Mouse (Mus musculus) midbrain, postnatal 0 days (tissue): ENCODE data around the gene Foxf1. TPM values are rescaled to one million over a fixed set of nuclear protein-coding genes. Genes with fewer than 3 reads are reported as not detected.

Source experiments
- ATAC-seq: fragments of 200-750 bp; cut with Nextera tagmentation; 2 replicates; pipeline ENCODE4 v1.8.0; 2017; ENCODE audit warnings: moderate number of reproducible peaks, mild to moderate bottlenecking, moderate TSS enrichment, moderate library complexity; ENCODE audit not compliant: low FRiP score
- DNase-seq: peaks from one replicate; pipeline ENCODE4 v3.0.0-alpha.2; 2015; ENCODE audit warnings: low spot score
- H3K27ac ChIP-seq: fragments of 300-500 bp; sonication (generic); 2 replicates; pipeline ENCODE4 v1.5.1; 2014; ENCODE audit warnings: low read depth, mild to moderate bottlenecking, low read length, mixed read lengths
- H3K27me3 ChIP-seq: fragments of 300-500 bp; sonication (generic); 2 replicates; pipeline ENCODE4 v1.6.1; 2014; ENCODE audit warnings: low read length, control low read depth, mixed read lengths; ENCODE audit not compliant: insufficient read depth
- H3K36me3 ChIP-seq: fragments of 300-500 bp; sonication (generic); 2 replicates; pipeline ENCODE4 v1.6.1; 2014; ENCODE audit warnings: low read length, control low read depth, mixed read lengths; ENCODE audit not compliant: insufficient read depth
- H3K4me1 ChIP-seq: fragments of 300-500 bp; sonication (generic); 2 replicates; pipeline ENCODE4 v1.6.1; 2014; ENCODE audit warnings: mild to moderate bottlenecking, control low read depth, antibody characterized with exemption, low read length, mixed read lengths; ENCODE audit not compliant: insufficient read depth
- H3K4me2 ChIP-seq: fragments of 300-500 bp; sonication (generic); 2 replicates; pipeline ENCODE4 v1.6.1; 2014; ENCODE audit warnings: low read depth, mild to moderate bottlenecking, low read length, mixed read lengths; ENCODE audit not compliant: poor library complexity, severe bottlenecking
- H3K4me3 ChIP-seq: fragments of 300-500 bp; sonication (generic); 2 replicates; pipeline ENCODE4 v1.5.1; 2014; ENCODE audit warnings: low read depth, mild to moderate bottlenecking, low read length, moderate library complexity
- H3K9ac ChIP-seq: fragments of 300-500 bp; sonication (generic); replicated peaks from 2 replicates; pipeline ENCODE4 v1.6.1; 2014; ENCODE audit warnings: mild to moderate bottlenecking, low read length, moderate library complexity, mixed read lengths; ENCODE audit not compliant: poor library complexity, severe bottlenecking
- H3K9me3 ChIP-seq: fragments of 300-500 bp; sonication (generic); 2 replicates; pipeline ENCODE4 v1.6.1; 2016; ENCODE audit warnings: low read length, control low read depth
- CTCF ChIP-seq: IDR thresholded peaks from 2 replicates; pipeline ENCODE4 v1.5.1; 2016; ENCODE audit warnings: antibody characterized with exemption, mild to moderate bottlenecking
- WGBS: fragments of 180-500 bp; shearing (Covaris S2); extraction: QIAGEN DNeasy Blood & Tissue Kit; methylation state at CpG from one replicate; pipeline ENCODE4 v1.1.7; 2014; 5-methylcytosine and 5-hydroxymethylcytosine counted together
- polyA plus RNA-seq: library from polyadenylated mRNA; unstranded; fragments of >200 nt; fragmentation: Nextera tagmentation; extraction: Ambion mirVana; gene quantifications from 2 replicates; pipeline ENCODE4 v1.2.1, GENCODE M21; 2015
- total RNA-seq: library from RNA; depleted of rRNA; stranded (reverse); fragments of >200 nt; gene quantifications from 2 replicates; pipeline ENCODE4 v1.2.3, GENCODE M21; 2014

Foxf1 gene
- total and polyA plus RNA-seq, 2 experiments from 2014 or later, result 1.6 to 3.5 TPM

DNA sequence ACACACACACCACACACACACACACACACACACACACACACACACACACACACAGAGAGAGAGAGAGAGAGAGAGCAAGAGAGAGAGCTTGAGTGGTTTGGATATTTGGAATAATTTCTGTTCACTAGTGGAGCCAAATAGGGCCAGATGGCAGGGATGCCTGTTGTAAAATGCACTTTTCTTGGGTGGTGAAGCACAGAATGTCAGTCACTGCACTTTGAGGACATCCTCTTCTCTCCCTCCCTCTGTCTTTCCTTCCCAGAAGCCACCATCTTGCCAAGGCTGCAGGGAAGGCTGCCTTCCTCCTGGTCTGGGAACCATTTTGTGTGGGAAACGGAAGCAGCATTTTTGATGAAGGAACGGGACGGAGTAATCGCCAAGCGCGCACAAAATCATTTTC lies 21.7 kb upstream of the Foxf1 start:
- Histone ChIP-seq H3K27me3 (no peaks in the 10 kb centered on the region), H3K4me1 (no peaks in the 10 kb centered on the region; the same call in 1 of the 2 replicates), H3K9me3 (no peaks in the 10 kb centered on the region), H3K27ac (no peak overlapping the region), H3K4me3 (no peak overlapping the region), H3K4me2 (no peak overlapping the region), H3K36me3 (no peaks in the 10 kb centered on the region), H3K9ac (no peak overlapping the region)
- 73% methylated on average over 6 of the region's 6 CpGs for WGBS
- no peak for ATAC-seq
- peak; percentile 14 for DNase-seq
- TF ChIP-seq CTCF, result no peak

DNA sequence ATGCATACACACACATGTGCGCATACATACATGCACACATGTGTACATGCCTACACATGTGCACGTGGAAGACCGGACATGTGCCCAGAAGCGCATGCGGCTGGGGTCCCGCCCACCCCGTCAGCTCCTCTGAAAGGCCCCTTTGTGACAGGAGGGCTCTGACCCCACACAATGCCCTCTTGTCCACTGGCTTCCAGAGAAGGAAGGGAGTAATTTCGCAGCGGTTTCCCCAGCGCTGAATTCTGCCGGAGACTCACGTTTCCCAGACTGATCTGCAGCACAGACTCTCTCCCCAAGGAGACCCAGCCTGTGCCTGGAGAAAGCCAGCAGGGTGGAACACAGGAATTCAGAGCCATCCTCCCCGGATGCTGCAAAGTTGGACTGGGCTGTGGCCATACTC lies 20.5 kb upstream of the Foxf1 start:
- no peak for TF ChIP-seq CTCF
- H3K4me1 ChIP-seq, result no peaks in the 10 kb centered on the region; the same call in 1 of the 2 replicates
- 39% methylated on average over 13 of the region's 13 CpGs for WGBS
- H3K9me3 ChIP-seq, result no peaks in the 10 kb centered on the region
- no peak overlapping the region for H3K4me3 ChIP-seq
- DNase-seq, result peak; percentile 24
- 0 out of 2 replicates have a peak overlapping the region, but pooled peaks have one; percentile 19 for H3K9ac ChIP-seq
- no peaks in the 10 kb centered on the region; the same call in 1 of the 2 replicates for H3K27me3 ChIP-seq
- no peak overlapping the region for H3K4me2 ChIP-seq
- no peak for ATAC-seq
- H3K27ac ChIP-seq, result no peak overlapping the region
- no peaks in the 10 kb centered on the region for H3K36me3 ChIP-seq

DNA sequence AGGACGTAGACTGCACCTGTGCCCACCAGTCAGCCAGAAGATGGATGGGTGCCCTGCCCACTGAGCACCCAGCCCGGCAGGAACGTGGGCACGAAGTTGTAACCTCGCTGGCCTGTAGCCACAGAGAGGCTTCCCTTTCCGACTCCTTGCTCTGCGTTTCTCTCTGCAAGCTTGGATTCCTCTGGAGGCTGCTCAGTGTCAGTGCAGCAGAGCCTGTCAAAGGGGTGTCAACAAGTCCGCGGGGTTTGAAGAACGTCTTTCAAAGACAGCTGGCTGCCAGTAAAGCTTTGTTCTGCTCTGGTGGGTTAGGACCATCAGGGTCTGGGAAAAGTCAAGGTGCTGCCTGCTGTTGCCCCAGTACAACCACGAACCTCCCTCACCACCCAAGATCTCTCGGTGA lies 12.7 kb upstream of the Foxf1 start:
- Histone ChIP-seq H3K9me3 (no peaks in the 10 kb centered on the region), H3K27ac (no peak overlapping the region), H3K36me3 (no peaks in the 10 kb centered on the region), H3K4me2 (no peak overlapping the region), H3K4me1 (no peaks in the 10 kb centered on the region), H3K27me3 (peaks cover 64% of the 10 kb centered on the region), H3K9ac (no peak overlapping the region), H3K4me3 (no peak overlapping the region)
- DNase-seq (peak; percentile 32), ATAC-seq (no peak)
- TF ChIP-seq CTCF, result peak; percentile 73
- WGBS, result 2% methylated on average over 12 of the region's 12 CpGs

DNA sequence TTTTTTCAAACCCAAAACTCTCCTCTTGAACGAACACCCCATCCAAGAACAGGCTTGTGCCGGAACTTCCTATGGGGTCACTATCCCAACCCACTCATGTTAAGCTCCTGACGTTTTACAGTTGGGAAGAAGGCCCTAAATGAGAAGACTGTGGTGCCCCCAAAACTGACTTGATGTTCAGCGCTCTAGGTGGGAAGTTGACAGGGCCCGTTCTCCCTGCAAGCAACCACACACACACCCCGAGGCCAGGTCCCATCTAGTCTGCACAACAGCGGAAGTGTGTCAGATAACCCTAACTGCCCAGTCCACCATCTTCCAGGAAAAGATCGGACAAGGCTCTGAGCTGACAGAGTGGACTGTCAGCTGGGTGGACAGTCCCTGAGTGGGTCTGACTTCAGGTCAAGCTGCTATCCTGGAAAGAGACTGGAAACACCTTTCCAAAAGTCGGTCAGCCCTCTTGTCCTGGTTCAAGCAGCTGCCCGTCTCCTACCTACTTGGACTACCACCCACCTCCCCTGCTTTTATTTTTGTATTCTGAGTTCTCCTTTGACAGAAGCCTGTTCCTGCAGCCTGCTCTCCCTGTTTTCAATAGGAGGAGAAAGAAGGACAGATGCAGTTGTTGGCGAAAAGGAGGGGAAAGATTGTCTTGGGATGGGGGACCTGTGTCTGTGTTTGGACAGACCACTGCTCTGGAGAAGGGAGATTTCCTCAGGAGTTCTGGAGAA lies 11.6 kb upstream of the Foxf1 start:
- ATAC-seq, result no peak
- WGBS, result 12% methylated on average over 11 of the region's 11 CpGs

DNA sequence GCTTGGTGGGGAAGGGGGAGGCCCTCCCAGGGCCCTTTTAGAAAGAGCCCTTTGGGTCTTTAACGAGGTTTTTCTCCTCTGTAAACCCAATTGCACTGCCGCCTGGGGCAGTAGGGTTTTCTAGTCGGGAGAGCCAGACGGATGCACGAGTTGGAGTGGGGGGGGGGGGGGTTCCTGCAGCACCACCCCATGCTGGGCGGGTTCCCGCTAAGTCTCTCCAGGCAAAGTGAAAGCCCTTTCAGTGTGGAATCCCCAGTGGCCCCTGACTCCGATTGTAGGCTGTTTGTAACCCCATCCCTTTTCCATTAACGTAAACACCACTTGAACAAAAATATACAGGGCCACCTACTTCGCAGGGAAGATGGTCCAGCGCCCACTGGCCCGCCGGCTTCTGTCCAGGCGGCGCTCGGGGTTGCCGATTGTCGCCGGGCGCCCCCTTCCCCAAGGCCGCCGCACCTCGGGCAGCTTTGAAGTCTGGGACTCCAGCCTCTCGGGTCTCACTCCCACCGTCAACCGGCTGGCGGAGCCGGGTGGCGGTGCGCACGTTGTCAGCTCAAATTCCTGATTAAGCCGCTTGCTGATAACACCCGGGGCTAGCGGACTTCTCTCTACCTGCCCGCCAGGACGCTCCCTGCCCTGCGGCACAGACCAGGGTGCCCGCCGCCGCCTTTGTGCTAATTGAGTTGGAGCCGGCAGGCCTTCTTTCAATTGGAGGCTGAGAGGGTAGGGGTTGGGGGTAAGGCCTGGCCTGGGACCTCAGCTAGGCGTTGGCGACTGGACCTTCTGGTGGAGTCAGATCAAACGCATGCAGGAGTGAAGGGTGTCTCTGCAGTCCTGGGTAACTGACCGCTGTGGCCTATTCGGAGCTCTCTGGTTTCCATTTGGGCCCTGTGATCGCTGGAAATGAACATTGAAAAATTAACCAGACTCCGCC lies 10.7 kb upstream of the Foxf1 start:
- WGBS, result under 1% methylated on average over 48 of the region's 48 CpGs
- TF ChIP-seq CTCF, result no peak
- H3K4me1 ChIP-seq, result no peaks in the 10 kb centered on the region
- no peaks in the 10 kb centered on the region for H3K36me3 ChIP-seq
- H3K9me3 ChIP-seq, result no peaks in the 10 kb centered on the region
- H3K4me3 ChIP-seq, result 0 out of 2 replicates have a peak overlapping the region, but pooled peaks have one; percentile 2
- peaks cover 82% of the 10 kb centered on the region for H3K27me3 ChIP-seq
- 0 out of 2 replicates have a peak overlapping the region, but pooled peaks have one; percentile 10 for H3K4me2 ChIP-seq
- DNase-seq (no peak), ATAC-seq (no peak)
- no peak overlapping the region for H3K9ac ChIP-seq
- no peak overlapping the region for H3K27ac ChIP-seq

More for the DNA sequence above, 11.6 kb upstream of the Foxf1 start:
- TF ChIP-seq CTCF, result no peak
- peaks cover 75% of the 10 kb centered on the region for H3K27me3 ChIP-seq
- no peak overlapping the region for H3K4me2 ChIP-seq
- H3K9ac ChIP-seq, result no peak overlapping the region
- H3K4me3 ChIP-seq, result no peak overlapping the region
- no peak for DNase-seq
- no peaks in the 10 kb centered on the region for H3K9me3 ChIP-seq
- no peak overlapping the region for H3K27ac ChIP-seq
- H3K4me1 ChIP-seq, result no peaks in the 10 kb centered on the region
- H3K36me3 ChIP-seq, result no peaks in the 10 kb centered on the region
